Mouse (Mus musculus) right cerebral cortex, adult 18-20 months (tissue): Measurements from ENCODE around the gene CN725425.
A peak's percentile ranks its signal among the peaks of the same experiment; 100 is the strongest.

Experiments
- DNase-seq: peaks from one replicate; pipeline ENCODE4 v3.0.0; 2022; ENCODE audit warnings: mixed read lengths

Gene CN725425

GRCm38 (mm10) chr15:91199256-91199905 lies at the start of gene CN725425:
TSS of gene CN725425 (plus strand) at chr15:91199494.
- no peak for DNase-seq

GRCm38 (mm10) chr15:91152592-91152991 lies 46.7 kb upstream of the CN725425 start:
- peak; percentile 25 for DNase-seq

- no peak for DNase-seq
These were observed 46.0 kb upstream of the CN725425 start for GRCm38 (mm10) chr15:91153311-91153710.

- no peak for DNase-seq
These were observed 38.1 kb upstream of the CN725425 start for GRCm38 (mm10) chr15:91161153-91161552.

DNA sequence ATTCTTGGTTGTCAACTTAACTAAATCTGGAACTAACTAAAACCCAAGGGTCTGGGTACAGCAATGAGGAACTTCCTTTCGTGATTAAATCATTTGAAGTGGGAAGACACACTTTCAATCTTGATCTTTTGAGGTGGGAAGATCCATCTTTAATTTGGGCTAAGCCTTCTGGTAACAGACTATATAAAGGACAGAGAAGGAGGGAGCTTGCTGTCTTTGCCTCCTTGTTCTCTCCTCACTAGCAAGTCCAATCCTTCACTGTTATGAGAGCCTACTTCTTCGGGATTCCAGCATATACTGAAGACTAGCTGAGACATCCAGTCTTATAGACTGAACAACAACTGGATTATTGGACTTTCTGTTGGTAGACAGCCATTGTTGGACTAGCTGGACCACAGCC lies 35.8 kb upstream of the CN725425 start:
- no peak for DNase-seq

DNA sequence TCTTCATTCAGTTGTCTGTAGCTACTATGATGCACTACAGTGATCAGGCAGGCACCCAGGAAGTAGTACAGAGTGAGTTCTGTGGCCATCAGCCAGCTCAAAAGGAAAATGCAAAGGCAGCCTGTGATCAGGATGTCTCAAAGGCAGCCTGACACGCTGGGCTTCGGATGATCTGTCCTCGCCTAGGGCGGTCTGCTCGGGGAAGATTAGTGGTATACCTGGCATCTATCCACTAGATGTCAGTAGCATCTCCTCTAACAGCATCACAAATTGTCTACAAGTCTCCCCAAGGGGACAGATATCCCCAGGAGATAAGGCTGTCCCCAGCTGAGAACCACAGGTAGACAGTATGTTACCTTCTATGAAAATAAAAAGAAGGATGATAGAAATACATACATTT lies 34.3 kb upstream of the CN725425 start:
- DNase-seq: peak; percentile 28

DNA sequence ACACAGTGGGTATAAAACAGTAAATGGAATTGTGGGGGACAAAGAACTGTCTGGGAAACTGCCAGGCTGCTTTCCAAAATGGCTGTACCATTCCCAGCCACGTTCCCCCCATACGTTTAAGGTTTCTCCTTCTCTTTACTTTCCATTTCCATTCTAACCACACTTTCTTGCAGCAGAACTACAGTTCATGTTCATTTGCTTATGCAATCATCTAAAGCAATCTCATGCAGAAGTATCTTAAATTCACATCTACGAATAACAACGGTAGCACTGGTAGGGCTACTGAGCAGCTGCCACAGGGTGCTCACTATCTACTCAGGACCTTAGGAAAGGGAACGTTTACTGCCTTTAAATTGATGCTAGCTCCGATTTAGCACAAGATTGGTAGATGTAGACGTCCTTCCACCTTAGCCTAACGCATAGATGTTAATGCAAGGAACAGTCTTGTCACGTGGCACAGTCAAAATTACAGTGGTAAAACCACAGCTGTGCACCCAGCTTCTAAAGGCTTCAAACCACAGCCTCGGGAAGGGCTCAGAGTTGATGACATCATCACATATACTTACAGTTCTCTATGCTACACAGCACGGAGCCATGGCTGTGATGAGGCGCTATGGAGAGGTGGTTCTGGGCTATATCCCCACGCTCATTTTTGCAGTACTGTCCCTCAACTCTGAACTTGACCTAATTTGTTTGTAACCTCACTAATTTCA lies 31.3 kb upstream of the CN725425 start:
- no peak for DNase-seq

DNA sequence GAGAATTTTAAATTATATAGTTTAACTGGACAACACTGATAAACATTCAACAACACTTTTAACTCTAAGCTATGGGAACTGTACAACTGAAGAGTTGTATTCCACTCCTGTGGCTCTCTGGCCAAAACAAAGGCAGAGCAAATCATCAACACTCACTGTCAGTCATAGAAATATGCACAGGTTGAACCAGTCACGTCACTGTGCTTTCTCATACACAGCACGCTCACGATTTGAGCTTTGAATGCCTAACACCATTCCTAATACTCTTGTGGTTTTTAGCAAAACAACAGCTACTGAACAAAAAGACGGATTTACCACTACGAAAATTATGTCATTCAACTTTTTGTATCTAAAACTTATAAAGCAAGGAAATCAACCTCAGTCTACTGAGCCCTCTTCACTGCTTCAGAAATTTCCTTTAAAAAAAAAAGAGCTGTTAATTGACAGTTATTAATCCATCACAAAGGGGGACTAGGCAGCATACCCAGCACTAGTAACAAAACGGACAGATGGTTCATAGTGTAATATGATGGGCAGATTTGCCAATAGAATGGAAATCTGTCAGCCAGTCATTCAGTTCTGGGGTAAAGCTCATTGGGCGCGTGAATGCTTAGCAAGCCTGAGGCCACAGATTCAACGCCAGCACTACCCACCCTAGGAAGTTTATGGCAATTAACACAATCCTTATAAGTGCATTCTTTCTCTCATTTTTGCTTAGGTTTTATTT lies 28.5 kb upstream of the CN725425 start:
- no peak for DNase-seq

GRCm38 (mm10) chr15:91171332-91171731 lies 28.0 kb upstream of the CN725425 start:
- no peak for DNase-seq

DNA sequence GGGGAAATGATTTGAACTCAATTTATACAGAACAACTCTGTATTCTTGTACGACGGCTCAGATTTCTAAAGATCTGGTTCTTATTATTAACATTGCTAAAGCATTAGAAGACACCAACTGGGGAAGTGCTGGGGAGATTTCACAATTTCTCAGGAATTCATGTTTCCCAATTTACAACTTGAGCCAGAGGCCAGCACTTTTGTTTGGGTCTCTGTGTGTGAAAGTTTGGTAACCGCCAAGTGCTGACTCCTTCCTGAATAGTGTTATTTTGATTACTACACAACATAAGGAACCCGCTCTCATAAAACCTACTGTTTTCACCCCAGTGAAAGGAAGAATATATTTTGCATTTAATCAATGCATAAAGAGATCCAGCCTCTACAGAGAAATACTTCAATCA lies 27.1 kb upstream of the CN725425 start:
- DNase-seq: no peak

- DNase-seq: no peak
These were observed 20.5 kb upstream of the CN725425 start for GRCm38 (mm10) chr15:91178656-91179314.

DNA sequence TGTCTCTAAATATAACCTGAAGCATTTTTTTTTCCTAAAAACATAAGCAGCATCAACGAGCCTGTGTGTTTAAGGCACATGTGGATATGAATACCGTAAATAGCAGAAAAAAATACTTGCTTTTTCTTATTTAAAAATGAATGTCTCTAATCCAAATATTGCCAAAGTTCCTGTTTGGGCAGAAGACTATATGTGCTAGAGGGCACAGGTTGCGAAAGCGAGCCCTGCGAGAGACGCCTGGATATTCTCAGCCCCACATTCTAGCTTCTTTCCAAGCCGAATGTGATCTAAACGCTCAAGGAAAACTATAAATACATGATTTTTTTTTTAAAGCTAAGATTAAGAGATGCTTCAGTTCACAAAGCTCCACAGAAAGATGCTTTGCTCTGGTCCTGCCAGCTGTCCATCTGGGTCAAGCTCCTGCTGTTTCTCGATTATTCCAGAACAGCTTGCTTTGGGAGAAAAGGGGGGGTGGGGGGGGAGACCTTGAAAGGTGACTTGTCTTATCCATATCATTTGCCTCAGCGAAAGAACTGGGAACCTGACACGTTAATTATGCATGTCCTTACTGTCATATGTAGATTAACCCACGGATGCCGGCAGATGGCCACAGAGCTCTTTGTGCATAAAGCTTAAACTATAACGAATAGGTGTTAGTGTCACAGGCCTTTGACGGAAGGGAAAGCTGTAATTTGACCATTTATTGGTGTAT lies 19.2 kb upstream of the CN725425 start:
- no peak for DNase-seq

DNA sequence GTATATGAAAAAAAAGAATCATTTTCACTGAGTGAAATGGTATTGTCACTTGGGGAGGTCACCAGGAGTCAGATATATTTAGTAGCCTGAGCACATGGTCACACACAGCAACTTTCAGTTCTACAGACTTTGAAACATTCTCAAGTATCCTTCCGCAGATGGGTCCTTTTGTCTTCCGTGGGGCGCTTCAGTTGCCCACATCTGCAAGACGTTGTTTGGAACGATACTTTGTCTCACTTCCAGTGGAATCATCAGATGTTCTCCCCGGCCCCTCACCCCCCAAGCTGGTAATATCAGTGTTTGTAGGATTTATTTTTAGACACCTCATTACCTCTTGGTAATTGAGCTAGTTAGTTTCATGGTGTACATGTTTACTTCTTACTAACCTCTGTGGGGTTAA lies 12.9 kb upstream of the CN725425 start:
- DNase-seq: no peak

- no peak for DNase-seq
These were observed 9.3 kb upstream of the CN725425 start for GRCm38 (mm10) chr15:91190026-91190425.

GRCm38 (mm10) chr15:91190519-91191207 lies 8.6 kb upstream of the CN725425 start:
- DNase-seq: no peak

DNA sequence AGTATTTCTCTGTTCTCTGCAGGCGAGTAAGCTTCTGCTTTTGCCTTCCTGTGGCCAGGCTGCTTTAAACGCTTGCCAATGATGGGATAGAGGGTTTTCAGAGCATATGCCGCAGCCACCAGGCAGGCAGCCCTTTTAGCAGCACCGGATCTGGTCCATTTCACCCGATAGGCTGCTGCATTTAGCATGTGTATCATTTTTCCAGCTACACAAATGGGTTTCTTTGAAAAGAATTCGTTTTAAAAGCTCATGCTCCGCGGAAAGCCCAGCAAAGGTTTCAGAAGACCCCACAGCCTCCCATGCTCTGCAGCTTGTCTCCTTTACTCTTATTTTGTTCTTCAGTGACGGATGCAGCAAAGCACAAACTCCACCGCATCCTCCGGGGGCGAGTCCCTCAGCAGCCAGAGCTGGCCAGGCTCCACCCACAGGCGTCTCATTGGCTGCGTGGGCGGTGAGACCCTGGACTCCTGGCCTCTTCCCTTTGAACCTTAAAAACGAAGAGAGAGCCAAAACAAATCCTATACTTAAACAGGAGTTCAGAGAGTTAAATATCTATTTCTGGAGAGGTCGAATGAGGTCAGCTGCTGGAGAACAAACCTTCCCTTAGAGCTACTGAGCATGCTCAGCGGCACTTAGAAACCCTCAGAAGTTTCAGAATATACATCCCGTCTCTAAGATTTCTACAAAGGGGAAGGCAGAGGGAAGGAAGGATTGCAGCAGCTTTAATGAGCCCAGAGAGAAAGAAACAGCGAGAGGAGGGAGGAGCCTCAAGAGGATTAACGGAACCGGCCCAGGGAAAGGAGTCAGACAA lies 7.7 kb upstream of the CN725425 start, which contains the start of gene Abcd2:
Abcd2 (minus strand) TSS at position 388 of the 811 bp plus-strand sequence.
- peak; percentile 82 for DNase-seq

DNA sequence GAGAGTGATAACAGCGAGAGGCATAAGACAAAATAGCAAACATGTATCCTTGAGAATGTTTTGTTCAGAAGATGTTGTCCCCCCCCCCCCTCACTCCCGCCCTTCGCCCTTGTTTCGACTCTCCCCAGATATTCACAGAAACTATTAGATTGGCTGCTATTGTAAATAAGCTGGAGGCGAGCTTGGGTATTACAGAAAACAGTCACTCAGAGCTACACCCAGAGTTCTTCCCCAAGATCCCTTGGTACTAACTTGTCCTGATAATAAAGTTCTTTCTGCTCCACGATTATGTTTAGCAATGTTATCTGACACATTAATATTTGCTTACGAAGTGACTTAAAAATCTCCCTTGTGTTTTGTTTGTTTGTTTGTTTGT lies 7.1 kb upstream of the CN725425 start:
- no peak for DNase-seq

DNA sequence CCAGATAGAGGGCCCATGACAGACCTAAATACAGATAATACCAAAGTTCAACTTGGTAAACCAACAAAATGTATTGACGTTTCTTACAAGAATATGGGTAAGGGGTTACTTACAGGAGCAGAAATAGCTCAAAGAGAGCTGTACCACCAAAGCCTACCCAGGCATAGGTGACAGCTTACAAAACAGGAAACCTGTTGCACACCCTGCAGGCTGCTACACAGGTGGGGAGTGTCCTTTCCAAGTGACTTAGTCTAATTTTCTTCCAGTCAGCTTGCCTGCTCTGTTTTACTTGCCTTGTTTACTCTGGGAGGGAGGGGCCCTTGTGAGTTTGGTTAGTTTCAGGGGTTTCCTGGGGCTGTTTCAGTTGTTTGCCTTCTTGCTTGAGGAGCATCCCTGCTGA lies 1.5 kb downstream of the CN725425 start:
- no peak for DNase-seq

DNA sequence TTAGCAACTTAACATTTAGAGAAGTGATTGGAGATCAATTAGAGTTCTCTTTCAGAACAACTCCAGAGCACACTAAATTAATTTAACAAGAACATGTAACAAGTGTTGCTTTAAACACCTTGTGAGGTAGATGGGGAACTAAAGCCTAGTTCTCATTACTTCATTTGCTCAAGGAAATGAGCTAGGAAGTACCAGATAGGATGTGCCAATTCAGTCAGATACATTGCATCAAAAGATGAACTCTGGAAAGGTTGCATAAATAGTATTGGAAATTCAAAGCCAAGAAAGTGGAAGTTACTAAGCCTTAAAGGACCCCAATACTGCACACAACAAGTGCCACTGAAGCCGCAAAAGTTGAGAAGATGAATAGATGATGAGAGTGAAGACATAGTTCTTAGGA lies 3.2 kb downstream of the CN725425 start:
- no peak for DNase-seq

- no peak for DNase-seq
These were observed 4.2 kb downstream of the CN725425 start for GRCm38 (mm10) chr15:91203521-91203920.

DNA sequence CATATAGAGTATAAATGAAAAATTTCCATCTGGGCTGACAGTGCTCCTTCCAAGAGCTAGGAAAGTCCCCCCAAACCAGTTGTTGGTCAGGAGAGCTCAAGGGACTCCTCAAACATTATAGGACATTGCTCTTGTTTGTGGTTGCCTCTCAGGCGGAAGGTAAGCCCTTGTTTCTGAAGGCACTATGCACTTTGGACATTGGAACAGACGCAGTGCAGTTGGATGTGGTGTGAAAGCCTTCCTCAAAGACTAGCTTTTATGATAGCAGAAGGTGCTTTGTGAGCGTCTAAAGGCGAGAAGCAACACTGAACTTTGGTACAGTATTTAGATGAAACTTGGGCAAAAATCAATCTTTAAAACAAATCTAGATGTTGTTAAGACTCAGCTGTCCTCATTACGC lies 7.2 kb downstream of the CN725425 start:
- no peak for DNase-seq
